Mouse (Mus musculus) heart, postnatal 0 days (tissue): ENCODE results near the gene C1ql1.

Source experiments
- CTCF ChIP-seq: IDR thresholded peaks from 2 replicates; pipeline ENCODE4 v1.5.1; 2016; ENCODE audit warnings: antibody characterized with exemption, control low read depth, low read depth
- EP300 ChIP-seq: IDR thresholded peaks from 2 replicates; pipeline ENCODE4 v1.6.1; 2016; ENCODE audit warnings: antibody characterized with exemption, low read depth

- TF ChIP-seq EP300 (no peak), CTCF (no peak)
Observed at GRCm38 (mm10) chr11:102984615-102985014, 38.1 kb upstream of the C1ql1 start.
